Mouse (Mus musculus): ENCODE results near the gene Nhlrc4. TPM values are rescaled to one million over a fixed set of nuclear protein-coding genes. Genes with fewer than 3 reads are reported as not detected.
A peak's percentile ranks its signal among the peaks of the same experiment; 100 is the strongest.

Gene Nhlrc4
- polyA plus RNA-seq, 1 experiment from 2014 or later, result 4.5 TPM

DNA sequence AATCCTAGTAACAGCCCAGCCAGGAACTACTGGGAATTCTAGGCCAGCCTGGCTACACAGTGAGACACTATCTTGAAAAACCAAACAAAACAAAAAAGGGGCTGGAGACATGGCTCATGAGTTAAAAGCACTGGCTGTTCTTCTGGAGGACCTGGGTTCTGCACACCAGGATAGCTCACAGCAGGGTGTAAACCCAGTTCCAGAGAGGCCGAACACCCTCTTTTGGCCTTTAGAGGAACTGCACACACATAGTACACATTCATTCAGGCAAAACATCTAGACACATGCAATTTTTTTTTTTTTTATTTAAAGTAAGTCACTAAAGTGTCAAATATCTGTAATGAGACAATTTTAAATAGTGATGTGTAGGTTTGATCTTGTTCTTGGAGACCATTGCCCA is 44.6 kb downstream of the Nhlrc4 start:
- Histone ChIP-seq H3K9me3 (ENCODE audit: low read length) (no peaks in the 10 kb centered on the region), H3K4me1 (ENCODE audit: insufficient read depth, low read depth, low read length) (no peaks in the 10 kb centered on the region), H3K4me3 (ENCODE audit: low read depth, low read length) (no peak overlapping the region), H3K4me2 (replicated peaks; ENCODE audit: low read depth, low read length) (no peak overlapping the region), H3K27me3 (replicated peaks; ENCODE audit: insufficient read depth, low read length) (no peaks in the 10 kb centered on the region), H3K36me3 (ENCODE audit: insufficient read depth, low read length) (no peaks in the 10 kb centered on the region), H3K9ac (replicated peaks; ENCODE audit: low read depth) (no peak overlapping the region), H3K27ac (ENCODE audit: low read length) (no peak overlapping the region)
- no peak for DNase-seq (ENCODE audit: low spot score)
- WGBS, result 91% methylated on average over 1 of the region's 1 CpGs
- ATAC-seq, result no peak
- TF ChIP-seq EP300 (IDR thresholded peaks at IDR 0.05) (no peak), CTCF (IDR thresholded peaks at IDR 0.05) (no peak)

DNA sequence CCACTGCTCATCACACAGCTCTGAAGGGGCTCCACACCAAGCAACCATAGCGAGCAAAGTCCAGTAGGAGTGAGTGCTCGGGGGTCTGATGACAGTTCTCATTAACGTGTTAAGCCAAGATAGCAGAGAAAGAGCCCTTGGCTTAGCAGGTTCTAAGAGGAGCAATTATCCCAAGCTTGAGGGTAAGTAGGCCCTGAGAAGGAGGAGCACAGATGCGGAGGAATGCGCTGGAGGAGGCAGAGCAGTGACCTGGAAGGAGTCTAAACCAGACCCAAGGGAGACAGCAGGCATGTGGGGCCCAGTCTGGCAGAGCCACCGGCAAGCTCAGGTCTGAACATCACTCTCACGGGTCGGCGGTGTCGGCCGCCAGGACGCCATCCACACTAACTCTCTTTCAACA is 48.9 kb downstream of the Nhlrc4 start:
- Histone ChIP-seq H3K4me2 (replicated peaks; ENCODE audit: low read depth, low read length) (no peak overlapping the region), H3K36me3 (ENCODE audit: insufficient read depth, low read length) (no peaks in the 10 kb centered on the region), H3K9ac (replicated peaks; ENCODE audit: low read depth) (no peak overlapping the region), H3K9me3 (ENCODE audit: low read length) (no peaks in the 10 kb centered on the region), H3K4me1 (ENCODE audit: insufficient read depth, low read depth, low read length) (no peaks in the 10 kb centered on the region), H3K4me3 (ENCODE audit: low read depth, low read length) (no peak overlapping the region), H3K27me3 (replicated peaks; ENCODE audit: insufficient read depth, low read length) (no peaks in the 10 kb centered on the region), H3K27ac (ENCODE audit: low read length) (no peak overlapping the region)
- TF ChIP-seq CTCF (IDR thresholded peaks at IDR 0.05), result no peak
- no peak for TF ChIP-seq EP300 (IDR thresholded peaks at IDR 0.05)
- no peak for ATAC-seq
- DNase-seq (ENCODE audit: low spot score), result no peak
- 71% methylated on average over 12 of the region's 12 CpGs for whole genome bisulfite sequencing

DNA sequence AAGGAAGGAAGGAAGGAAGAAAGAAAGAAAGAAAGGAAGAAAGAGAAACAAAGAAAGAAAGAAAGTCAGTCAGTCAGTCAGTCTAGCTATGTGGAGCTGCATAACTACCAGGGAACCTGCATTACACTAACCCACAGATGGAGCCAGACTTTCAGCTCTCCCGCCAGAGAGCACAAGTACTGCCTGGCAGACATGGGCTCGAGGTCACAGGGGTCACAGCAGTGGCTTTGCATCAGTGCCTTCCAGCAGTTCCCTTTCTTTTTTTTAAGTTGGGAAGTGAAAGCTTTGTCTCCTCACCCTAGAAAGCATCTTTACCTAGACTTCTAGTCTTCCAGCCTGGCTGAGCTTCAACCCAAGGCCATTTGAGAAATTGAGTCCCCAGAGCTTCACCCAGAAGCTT is 49.3 kb downstream of the Nhlrc4 start:
- no peak for TF ChIP-seq EP300 (IDR thresholded peaks at IDR 0.05)
- TF ChIP-seq CTCF (IDR thresholded peaks at IDR 0.05), result no peak
- 54% methylated on average over 2 of the region's 2 CpGs for whole genome bisulfite sequencing
- H3K9ac ChIP-seq (replicated peaks; ENCODE audit: low read depth), result no peak overlapping the region
- no peaks in the 10 kb centered on the region for H3K36me3 ChIP-seq (ENCODE audit: insufficient read depth, low read length)
- H3K4me3 ChIP-seq (ENCODE audit: low read depth, low read length), result no peak overlapping the region
- H3K27ac ChIP-seq (ENCODE audit: low read length), result no peak overlapping the region
- H3K4me2 ChIP-seq (replicated peaks; ENCODE audit: low read depth, low read length), result no peak overlapping the region
- H3K9me3 ChIP-seq (ENCODE audit: low read length), result no peaks in the 10 kb centered on the region
- H3K27me3 ChIP-seq (replicated peaks; ENCODE audit: insufficient read depth, low read length), result no peaks in the 10 kb centered on the region
- DNase-seq (ENCODE audit: low spot score), result no peak
- no peaks in the 10 kb centered on the region for H3K4me1 ChIP-seq (ENCODE audit: insufficient read depth, low read depth, low read length)
- no peak for ATAC-seq

DNA sequence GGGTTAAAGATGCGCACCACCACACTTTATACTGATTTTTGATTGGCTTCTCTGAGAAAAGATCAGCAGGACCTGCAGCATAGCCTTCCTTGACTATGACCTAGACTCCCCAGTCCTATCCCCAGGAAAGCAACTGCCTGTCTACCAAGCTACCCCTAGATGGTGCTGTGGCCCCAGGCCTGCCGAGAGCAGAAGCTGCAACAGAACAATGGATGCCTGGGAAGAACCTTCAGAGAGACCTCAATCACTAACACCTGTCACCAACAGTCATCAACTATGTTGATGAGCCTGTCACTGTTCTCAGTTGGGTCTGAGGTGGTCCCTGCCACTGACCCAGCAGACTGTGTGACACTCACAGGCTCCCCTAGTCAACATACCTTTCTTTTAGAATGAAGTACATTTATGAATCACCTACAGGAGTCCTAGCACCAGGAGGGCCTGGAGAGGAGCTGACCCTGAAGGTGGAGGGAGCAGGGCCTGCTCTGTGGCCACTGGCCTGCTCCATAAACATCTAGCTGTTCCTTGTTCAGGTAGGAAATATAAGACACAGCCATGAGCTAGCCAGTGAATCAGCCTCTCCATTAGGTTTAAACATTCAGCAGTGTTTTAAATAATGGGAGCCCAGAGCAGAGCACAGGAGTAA is 50.7 kb downstream of the Nhlrc4 start:
- no peaks in the 10 kb centered on the region for H3K27me3 ChIP-seq (replicated peaks; ENCODE audit: insufficient read depth, low read length)
- no peak for TF ChIP-seq EP300 (IDR thresholded peaks at IDR 0.05)
- peak; percentile 98 for TF ChIP-seq CTCF (IDR thresholded peaks at IDR 0.05)
- peak; percentile 85 for ATAC-seq
- no peak overlapping the region for H3K27ac ChIP-seq (ENCODE audit: low read length)
- 37% methylated on average over 2 of the region's 2 CpGs for WGBS
- no peak overlapping the region for H3K9ac ChIP-seq (replicated peaks; ENCODE audit: low read depth)
- no peaks in the 10 kb centered on the region for H3K4me1 ChIP-seq (ENCODE audit: insufficient read depth, low read depth, low read length)
- no peaks in the 10 kb centered on the region for H3K9me3 ChIP-seq (ENCODE audit: low read length)
- no peak overlapping the region for H3K4me2 ChIP-seq (replicated peaks; ENCODE audit: low read depth, low read length)
- no peaks in the 10 kb centered on the region for H3K36me3 ChIP-seq (ENCODE audit: insufficient read depth, low read length)
- no peak overlapping the region for H3K4me3 ChIP-seq (ENCODE audit: low read depth, low read length)
- DNase-seq (ENCODE audit: low spot score), result peak; percentile 86

Other genes starting within 250 kb of the Nhlrc4 start
- 3.8 and 4.4 TPM in 2 replicates for gene Gng13, start 227.8 kb downstream of the Nhlrc4 start, polyA plus RNA-seq (2015; fragmentation: Nextera tagmentation; extraction: Ambion mirVana)
- 1.6 and 2.6 TPM in 2 replicates for gene Chtf18, start 217.5 kb downstream of the Nhlrc4 start, polyA plus RNA-seq (2015; fragmentation: Nextera tagmentation; extraction: Ambion mirVana)
- gene Rpusd1, start 217.3 kb downstream of the Nhlrc4 start, polyA plus RNA-seq (2015; fragmentation: Nextera tagmentation; extraction: Ambion mirVana), result 15.2 and 18.1 TPM in 2 replicates
- gene Mslnl, start 208.9 kb downstream of the Nhlrc4 start, polyA plus RNA-seq (2015; fragmentation: Nextera tagmentation; extraction: Ambion mirVana), result 1.0 and 1.9 TPM in 2 replicates
- gene Msln, start 190.6 kb downstream of the Nhlrc4 start, polyA plus RNA-seq (2015; fragmentation: Nextera tagmentation; extraction: Ambion mirVana), result 584 and 630 TPM in 2 replicates
- gene Narfl, start 171.2 kb downstream of the Nhlrc4 start, polyA plus RNA-seq (2015; fragmentation: Nextera tagmentation; extraction: Ambion mirVana), result 23.8 and 24.1 TPM in 2 replicates
- gene Haghl, start 159.3 kb downstream of the Nhlrc4 start, polyA plus RNA-seq (2015; fragmentation: Nextera tagmentation; extraction: Ambion mirVana), result 42.7 and 45.4 TPM in 2 replicates
- 5.8 and 7.7 TPM in 2 replicates for gene Ccdc78, start 158.4 kb downstream of the Nhlrc4 start, polyA plus RNA-seq (2015; fragmentation: Nextera tagmentation; extraction: Ambion mirVana)
- 112 and 116 TPM in 2 replicates for gene Fam173a, start 152.1 kb downstream of the Nhlrc4 start, polyA plus RNA-seq (2015; fragmentation: Nextera tagmentation; extraction: Ambion mirVana)
- not detected in 2 replicates for gene AC134908.4, start 149.3 kb downstream of the Nhlrc4 start, polyA plus RNA-seq (2015; fragmentation: Nextera tagmentation; extraction: Ambion mirVana)
- 19.1 and 20.9 TPM in 2 replicates for gene Metrn, start 147.8 kb downstream of the Nhlrc4 start, polyA plus RNA-seq (2015; fragmentation: Nextera tagmentation; extraction: Ambion mirVana)
- 0.43 and 0.70 TPM in 2 replicates for gene Fbxl16, start 135.9 kb downstream of the Nhlrc4 start, polyA plus RNA-seq (2015; fragmentation: Nextera tagmentation; extraction: Ambion mirVana)
- 14.9 and 15.0 TPM in 2 replicates for gene Wdr24, start 121.3 kb downstream of the Nhlrc4 start, polyA plus RNA-seq (2015; fragmentation: Nextera tagmentation; extraction: Ambion mirVana)
- 27.3 and 28.0 TPM in 2 replicates for gene Jmjd8, start 116.1 kb downstream of the Nhlrc4 start, polyA plus RNA-seq (2015; fragmentation: Nextera tagmentation; extraction: Ambion mirVana)
- gene Stub1, start 111.6 kb downstream of the Nhlrc4 start, polyA plus RNA-seq (2015; fragmentation: Nextera tagmentation; extraction: Ambion mirVana), result 196 and 198 TPM in 2 replicates
- 1.4 and 1.7 TPM in 2 replicates for gene Rhbdl1, start 107.7 kb downstream of the Nhlrc4 start, polyA plus RNA-seq (2015; fragmentation: Nextera tagmentation; extraction: Ambion mirVana)
- 0.86 and 1.1 TPM in 2 replicates for gene Gm20683, start 103.2 kb downstream of the Nhlrc4 start, polyA plus RNA-seq (2015; fragmentation: Nextera tagmentation; extraction: Ambion mirVana)
- gene Rhot2, start 100.1 kb downstream of the Nhlrc4 start, polyA plus RNA-seq (2015; fragmentation: Nextera tagmentation; extraction: Ambion mirVana), result 9.9 and 10.3 TPM in 2 replicates
- gene Wdr90, start 83.5 kb downstream of the Nhlrc4 start, polyA plus RNA-seq (2015; fragmentation: Nextera tagmentation; extraction: Ambion mirVana), result 5.6 and 5.8 TPM in 2 replicates
- gene Mcrip2, start 76.2 kb downstream of the Nhlrc4 start, polyA plus RNA-seq (2015; fragmentation: Nextera tagmentation; extraction: Ambion mirVana), result 16.5 and 19.5 TPM in 2 replicates
- gene Mettl26, start 69.9 kb downstream of the Nhlrc4 start, polyA plus RNA-seq (2015; fragmentation: Nextera tagmentation; extraction: Ambion mirVana), result 48.7 and 50.7 TPM in 2 replicates
- gene Wfikkn1, start 64.1 kb downstream of the Nhlrc4 start, polyA plus RNA-seq (2015; fragmentation: Nextera tagmentation; extraction: Ambion mirVana), result 0.24 and 0.26 TPM in 2 replicates
- 19.3 and 21.7 TPM in 2 replicates for gene Rab40c, start 25.2 kb downstream of the Nhlrc4 start, polyA plus RNA-seq (2015; fragmentation: Nextera tagmentation; extraction: Ambion mirVana)
- gene Pigq, start within 50 bp of the Nhlrc4 start, polyA plus RNA-seq (2015; fragmentation: Nextera tagmentation; extraction: Ambion mirVana), result 36.9 and 37.5 TPM in 2 replicates
- gene A930017K11Rik, start 7.6 kb upstream of the Nhlrc4 start, polyA plus RNA-seq (2015; fragmentation: Nextera tagmentation; extraction: Ambion mirVana), result not detected in 2 replicates
- 12.7 and 13.9 TPM in 2 replicates for gene Capn15, start 40.8 kb upstream of the Nhlrc4 start, polyA plus RNA-seq (2015; fragmentation: Nextera tagmentation; extraction: Ambion mirVana)
- gene Rab11fip3, start 124.6 kb upstream of the Nhlrc4 start, polyA plus RNA-seq (2015; fragmentation: Nextera tagmentation; extraction: Ambion mirVana), result 7.2 and 9.3 TPM in 2 replicates
- gene Decr2, start 145.4 kb upstream of the Nhlrc4 start, polyA plus RNA-seq (2015; fragmentation: Nextera tagmentation; extraction: Ambion mirVana), result 18.7 and 23.8 TPM in 2 replicates
- gene Nme4, start 150.6 kb upstream of the Nhlrc4 start, polyA plus RNA-seq (2015; fragmentation: Nextera tagmentation; extraction: Ambion mirVana), result 8.5 and 9.2 TPM in 2 replicates
- 7.9 and 9.1 TPM in 2 replicates for gene Tmem8, start 168.3 kb upstream of the Nhlrc4 start, polyA plus RNA-seq (2015; fragmentation: Nextera tagmentation; extraction: Ambion mirVana)
- 109 and 110 TPM in 2 replicates for gene Mrpl28, start 178.5 kb upstream of the Nhlrc4 start, polyA plus RNA-seq (2015; fragmentation: Nextera tagmentation; extraction: Ambion mirVana)
- gene Axin1, start 193.7 kb upstream of the Nhlrc4 start, polyA plus RNA-seq (2015; fragmentation: Nextera tagmentation; extraction: Ambion mirVana), result 10.2 and 10.5 TPM in 2 replicates